Mouse (Mus musculus) limb, embryonic 11.5 days (tissue): ENCODE measurements around the gene Gm49355. TPM values are rescaled to one million over a fixed set of nuclear protein-coding genes. Genes with fewer than 3 reads are reported as not detected.

Experiments
- ATAC-seq: fragments of 200-750 bp; cut with Nextera tagmentation; 2 replicates; pipeline ENCODE4 v1.8.0; 2017; ENCODE audit warnings: low read depth; ENCODE audit not compliant: insufficient number of reproducible peaks, low FRiP score, low TSS enrichment
- DNase-seq: peaks from one replicate; pipeline ENCODE4 v3.0.0-alpha.2; 2015; ENCODE audit warnings: low spot score
- H3K27ac ChIP-seq: fragments of 300-500 bp; sonication (generic); replicated peaks from 2 replicates; pipeline ENCODE4 v1.5.1; 2014; ENCODE audit warnings: low read depth, mild to moderate bottlenecking, low read length
- H3K27me3 ChIP-seq: fragments of 300-500 bp; sonication (generic); 2 replicates; pipeline ENCODE4 v1.6.1; 2014; ENCODE audit warnings: mild to moderate bottlenecking, low read length, mixed read lengths; ENCODE audit not compliant: control insufficient read depth, insufficient read depth
- H3K36me3 ChIP-seq: fragments of 300-500 bp; sonication (generic); 2 replicates; pipeline ENCODE4 v1.6.1; 2014; ENCODE audit warnings: mild to moderate bottlenecking, low read length, moderate library complexity, mixed read lengths; ENCODE audit not compliant: control insufficient read depth, insufficient read depth
- H3K4me1 ChIP-seq: fragments of 300-500 bp; sonication (generic); 2 replicates; pipeline ENCODE4 v1.6.1; 2014; ENCODE audit warnings: low read length, mixed read lengths; ENCODE audit not compliant: control insufficient read depth, insufficient read depth
- H3K4me2 ChIP-seq: fragments of 300-500 bp; sonication (generic); 2 replicates; pipeline ENCODE4 v1.6.1; 2014; ENCODE audit warnings: low read depth, mild to moderate bottlenecking, moderate library complexity; ENCODE audit not compliant: severe bottlenecking
- H3K4me3 ChIP-seq: fragments of 300-500 bp; sonication (generic); 2 replicates; pipeline ENCODE4 v1.5.1; 2014; ENCODE audit warnings: low read depth, low read length
- H3K9ac ChIP-seq: fragments of 300-500 bp; sonication (generic); 2 replicates; pipeline ENCODE4 v1.6.1; 2014; ENCODE audit warnings: mild to moderate bottlenecking, low read length
- H3K9me3 ChIP-seq: fragments of 300-500 bp; sonication (generic); 2 replicates; pipeline ENCODE4 v1.6.1; 2016; ENCODE audit warnings: low read length; ENCODE audit not compliant: control insufficient read depth
- WGBS: fragments of 180-500 bp; shearing (Covaris S2); extraction: QIAGEN DNeasy Blood & Tissue Kit; methylation state at CpG from one replicate; pipeline ENCODE4 v1.1.7; 2014; 5-methylcytosine and 5-hydroxymethylcytosine counted together
- polyA plus RNA-seq: library from polyadenylated mRNA; unstranded; fragments of >200 nt; fragmentation: Nextera tagmentation; extraction: Ambion mirVana; gene quantifications from 2 replicates; pipeline ENCODE4 v1.2.1, GENCODE M21; 2014

Gene Gm49355
- polyA plus RNA-seq, 1 experiment from 2014 or later = 0.04 TPM

DNA sequence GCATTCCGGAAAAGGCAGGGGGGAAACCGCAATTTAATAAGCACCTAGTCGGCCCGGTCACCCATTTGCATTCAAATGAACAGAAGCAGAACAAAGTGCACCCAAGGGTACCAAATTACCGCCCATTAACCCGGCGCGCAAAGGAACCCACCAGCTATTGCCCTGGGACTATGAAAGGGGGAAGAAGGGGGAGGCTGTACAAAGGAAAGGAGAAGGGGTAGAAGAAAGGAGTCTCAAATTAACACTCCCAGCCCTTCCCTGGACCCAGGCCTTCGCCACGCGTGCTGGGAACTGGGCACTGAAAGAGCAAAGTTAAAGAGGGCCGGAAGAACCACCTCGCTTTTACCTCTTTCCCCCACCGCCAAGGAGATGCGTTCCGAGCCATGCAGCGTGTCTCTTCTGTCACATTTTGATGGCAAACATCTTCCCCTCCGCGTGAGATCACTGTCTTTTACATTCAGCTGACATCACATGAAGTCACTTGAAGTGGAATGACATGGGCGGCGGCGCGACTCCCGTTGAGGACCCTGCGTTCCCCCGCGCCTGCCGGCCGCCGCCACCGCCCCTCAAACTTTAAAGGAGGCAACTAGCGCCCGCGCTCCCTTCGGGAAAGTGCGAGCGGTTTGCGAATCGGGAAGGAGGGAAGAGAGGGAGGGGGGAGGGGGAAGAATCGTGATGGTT is 61.6 kb downstream of the Gm49355 start:
- no peak overlapping the region for H3K4me2 ChIP-seq

GRCm38 (mm10) chr14:12346011-12346864 is 62.5 kb downstream of the Gm49355 start:
- Histone ChIP-seq H3K9me3 (no peaks in the 10 kb centered on the region), H3K36me3 (no peaks in the 10 kb centered on the region), H3K4me2 (0 out of 2 replicates have a peak overlapping the region, but pooled peaks have one; percentile 4), H3K27ac (no peak overlapping the region), H3K4me1 (peaks cover 14% of the 10 kb centered on the region; the same call in 1 of the 2 replicates), H3K9ac (no peak overlapping the region), H3K4me3 (no peak overlapping the region), H3K27me3 (peaks cover 87% of the 10 kb centered on the region)
- WGBS = under 1% methylated on average over 50 of the region's 50 CpGs
- ATAC-seq = no peak
- peak; percentile 66 for DNase-seq

More for the DNA sequence above, 61.6 kb downstream of the Gm49355 start:
- H3K9ac ChIP-seq = no peak overlapping the region
- DNase-seq (peak; percentile 59), ATAC-seq (no peak)
- H3K4me1 ChIP-seq = peaks cover 19% of the 10 kb centered on the region; the same call in 1 of the 2 replicates
- H3K36me3 ChIP-seq = no peaks in the 10 kb centered on the region
- WGBS = under 1% methylated on average over 40 of the region's 40 CpGs
- H3K4me3 ChIP-seq = no peak overlapping the region
- H3K27me3 ChIP-seq = peaks cover 87% of the 10 kb centered on the region
- H3K27ac ChIP-seq = no peak overlapping the region
- H3K9me3 ChIP-seq = no peaks in the 10 kb centered on the region

DNA sequence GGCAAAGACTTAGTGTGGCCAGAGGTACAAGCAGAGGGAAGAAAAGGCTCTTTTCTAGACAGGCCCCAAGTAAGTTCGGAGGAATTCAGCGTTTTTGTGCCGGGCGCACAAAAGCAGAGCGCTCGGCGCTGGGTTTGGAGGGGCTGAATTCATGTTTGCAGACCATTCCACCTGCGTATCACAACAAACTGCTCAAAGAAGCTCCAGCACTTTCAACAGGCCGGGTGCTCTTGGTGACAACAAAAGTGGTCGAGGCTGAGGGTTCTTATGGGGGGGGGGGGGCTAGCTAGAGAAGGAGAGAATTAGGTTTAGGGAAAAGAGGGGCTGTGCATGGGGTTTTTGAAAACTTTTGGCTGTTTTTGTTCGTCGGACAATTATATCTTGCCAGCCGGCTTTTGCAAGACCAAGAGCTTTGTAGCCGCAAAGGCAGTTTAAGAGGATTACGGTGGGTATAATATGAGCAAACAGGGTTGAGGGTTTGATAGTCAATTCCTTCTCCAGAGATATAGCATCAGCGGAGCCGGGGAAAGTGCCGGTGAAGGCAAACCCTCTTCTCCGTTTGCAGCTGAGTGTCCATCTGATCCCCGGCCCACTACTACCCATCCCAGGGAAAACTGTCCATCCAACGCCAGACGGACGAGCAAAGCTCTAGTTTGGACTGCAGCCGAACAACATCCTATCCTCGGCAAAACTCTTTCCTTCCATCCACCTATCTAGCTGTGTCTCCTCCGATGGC is 63.3 kb downstream of the Gm49355 start:
- Histone ChIP-seq H3K36me3 (no peaks in the 10 kb centered on the region), H3K4me2 (no peak overlapping the region), H3K27me3 (peaks cover 85% of the 10 kb centered on the region), H3K9me3 (no peaks in the 10 kb centered on the region), H3K9ac (no peak overlapping the region), H3K27ac (no peak overlapping the region), H3K4me3 (no peak overlapping the region), H3K4me1 (peaks cover 11% of the 10 kb centered on the region; the same call in 1 of the 2 replicates)
- 2% methylated on average over 26 of the region's 26 CpGs for WGBS
- ATAC-seq (no peak), DNase-seq (peak; percentile 50)

- H3K36me3 ChIP-seq = no peaks in the 10 kb centered on the region
- ATAC-seq = no peak
- no peak within 1 kb of the TSS for H3K27ac ChIP-seq
- DNase-seq = no peak
- H3K4me2 ChIP-seq = no peak within 1 kb of the TSS
- no peaks in the 10 kb centered on the region for H3K9me3 ChIP-seq
- H3K27me3 ChIP-seq = peaks cover 86% of the 10 kb centered on the region
- 2% methylated on average over 2 of the region's 2 CpGs for WGBS
- peaks cover 11% of the 10 kb centered on the region; the same call in 1 of the 2 replicates for H3K4me1 ChIP-seq
- no peak within 1 kb of the TSS for H3K9ac ChIP-seq
- H3K4me3 ChIP-seq = no peak within 1 kb of the TSS
Measured at GRCm38 (mm10) chr14:12348089-12348488, 64.3 kb downstream of the Gm49355 start, which contains the start of gene Fezf2. TSS of gene Fezf2 (minus strand) at chr14:12348189.

DNA sequence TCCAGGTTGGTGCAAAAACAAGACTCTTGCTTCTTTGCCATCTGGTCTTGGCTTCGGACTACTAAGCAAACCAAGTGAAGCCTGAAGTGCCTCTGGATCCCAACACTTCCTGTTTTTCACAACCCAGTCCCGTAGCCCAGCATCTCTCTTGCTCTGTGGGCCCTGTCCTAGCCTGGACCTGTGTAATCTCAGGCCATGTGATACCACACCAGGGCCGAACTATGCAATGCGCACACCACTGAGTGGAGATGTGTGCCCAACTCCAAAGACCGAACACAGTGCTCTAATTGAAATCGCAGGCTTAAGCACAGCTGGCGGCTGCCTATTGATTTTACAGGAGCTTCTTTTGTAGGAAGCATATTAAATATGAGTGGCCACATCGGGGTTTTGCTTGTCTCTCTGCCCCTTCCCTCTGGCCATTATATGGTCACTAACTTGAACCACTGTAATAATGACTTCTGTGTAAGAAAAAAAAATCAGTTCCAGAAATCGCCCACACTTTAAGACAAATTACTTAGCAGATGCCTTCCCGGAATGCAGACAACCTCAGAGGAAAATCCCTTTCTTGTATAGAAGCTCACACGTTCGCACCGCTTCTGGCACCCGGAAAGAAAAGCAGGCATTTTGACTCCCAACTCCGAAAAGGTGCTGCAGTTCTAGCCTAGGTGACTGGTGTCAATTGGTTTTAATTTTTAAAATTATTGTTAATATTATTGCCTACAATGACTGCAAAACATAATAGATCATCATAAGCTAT is 65.7 kb downstream of the Gm49355 start:
- Histone ChIP-seq H3K27me3 (peaks cover 72% of the 10 kb centered on the region), H3K27ac (no peak overlapping the region), H3K4me1 (peaks cover 8% of the 10 kb centered on the region; the same call in 1 of the 2 replicates), H3K4me3 (no peak overlapping the region), H3K36me3 (no peaks in the 10 kb centered on the region), H3K9ac (no peak overlapping the region), H3K4me2 (no peak overlapping the region), H3K9me3 (no peaks in the 10 kb centered on the region)
- peak; percentile 50 for DNase-seq
- 0 out of 2 replicates have a peak, but pooled peaks have one; percentile 49 for ATAC-seq
- WGBS = 4% methylated on average over 15 of the region's 15 CpGs

GRCm38 (mm10) chr14:12350271-12350916 is 66.6 kb downstream of the Gm49355 start:
- no peak overlapping the region for H3K4me2 ChIP-seq
- H3K27me3 ChIP-seq = peaks cover 63% of the 10 kb centered on the region
- no peak overlapping the region for H3K4me3 ChIP-seq
- H3K9ac ChIP-seq = no peak overlapping the region
- DNase-seq (peak; percentile 33), ATAC-seq (no peak)
- H3K36me3 ChIP-seq = no peaks in the 10 kb centered on the region
- H3K27ac ChIP-seq = no peak overlapping the region
- H3K9me3 ChIP-seq = no peaks in the 10 kb centered on the region
- 0 out of 2 replicates have a peak, but pooled peaks cover under 1% of the 10 kb centered on the region for H3K4me1 ChIP-seq
- 4% methylated on average over 16 of the region's 16 CpGs for WGBS
